Mouse (Mus musculus): ENCODE measurements around the gene Rere.

DNA sequence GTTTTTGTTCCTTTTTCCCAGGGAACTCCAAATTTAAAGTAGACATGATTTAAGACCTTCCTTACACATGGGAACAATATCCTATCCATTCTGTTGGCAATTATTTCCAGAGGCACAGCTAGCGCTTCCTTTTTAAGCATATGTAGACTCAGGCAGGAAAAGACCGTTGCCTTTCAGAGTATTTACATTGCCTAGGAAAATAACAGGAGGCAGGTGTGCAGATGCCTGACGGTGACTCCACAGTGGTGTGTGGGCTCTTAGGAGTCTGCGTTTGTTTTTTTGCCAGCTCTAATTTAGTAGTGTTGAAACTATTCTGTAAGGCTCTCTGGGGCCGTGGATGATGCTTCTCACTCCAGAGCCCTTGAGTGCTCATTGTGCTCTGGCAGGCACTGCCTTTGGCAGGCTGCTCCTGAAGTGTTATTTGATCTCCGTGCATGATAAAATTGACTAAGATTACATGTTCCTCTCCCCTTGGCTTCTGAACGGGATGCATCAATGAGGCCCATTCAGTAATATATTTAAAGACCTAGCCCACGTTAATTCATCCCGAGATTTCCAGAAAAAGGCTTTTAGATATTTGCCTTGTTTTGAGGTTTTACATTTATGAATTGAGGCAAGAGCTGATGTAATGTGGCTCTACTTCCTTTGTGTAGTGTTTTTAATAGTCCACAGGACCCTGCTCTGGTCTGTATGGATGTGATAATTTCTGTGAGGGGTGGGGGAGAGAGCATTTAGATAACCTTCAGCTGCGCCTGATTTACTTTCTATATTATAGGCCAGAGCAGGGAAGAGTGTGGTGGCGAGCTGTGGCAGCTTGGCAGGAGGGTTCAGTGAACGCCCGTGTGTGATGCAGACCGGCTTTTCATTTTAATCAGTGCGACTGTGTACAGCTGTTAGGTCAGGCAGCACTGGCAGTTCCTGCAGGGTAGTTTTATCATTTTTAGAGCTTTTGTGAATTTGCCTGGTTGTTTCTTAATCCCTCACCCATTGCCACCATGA lies 92.0 kb downstream of the Rere start:
- TF ChIP-seq GATA1 (IDR thresholded peaks at IDR 0.05; ENCODE audit: low read length) (no peak), TAL1 (IDR thresholded peaks at IDR 0.05; ENCODE audit: low read length) (no peak)

Data from erythroblast, embryonic 14.5 days (primary cell).